Mouse (Mus musculus): ENCODE results near the gene Pgf.

- TF ChIP-seq POLR2A (IDR thresholded peaks at IDR 0.05; ENCODE audit: borderline replicate concordance, extremely low read depth, insufficient read depth, insufficient read length, poor library complexity, severe bottlenecking) (no peak), CTCF (IDR thresholded peaks at IDR 0.05; ENCODE audit: borderline replicate concordance, extremely low read depth, insufficient read depth, insufficient read length) (no peak)
These were observed 36.5 kb downstream of the Pgf start for GRCm38 (mm10) chr12:85141096-85141495.

All from brain, embryonic 14.5 days (tissue).